Mouse (Mus musculus) macrophage (primary cell): ENCODE measurements around the gene Polr1c. TPM values are rescaled to one million over a fixed set of nuclear protein-coding genes. Genes with fewer than 3 reads are reported as not detected.

Experiments used
- H3K27ac ChIP-seq: fragments of 350-480 bp; formaldehyde crosslinking; 2 replicates; pipeline ENCODE4 v1.9.0; 2021
- H3K36me3 ChIP-seq: fragments of 350-480 bp; formaldehyde crosslinking; 2 replicates; pipeline ENCODE4 v1.9.0; 2021; ENCODE audit errors: inconsistent target
- H3K4me3 ChIP-seq: fragments of 350-480 bp; formaldehyde crosslinking; 2 replicates; pipeline ENCODE4 v1.9.0; 2021; ENCODE audit errors: inconsistent target
- H3K79me2 ChIP-seq: fragments of 350-480 bp; formaldehyde crosslinking; 2 replicates; pipeline ENCODE4 v1.9.0; 2021; ENCODE audit errors: inconsistent target
- WGBS: methylation state at CpG from one replicate; pipeline ENCODE4 v1.1.7; 2026; ENCODE audit warnings: inconsistent platforms; ENCODE audit not compliant: missing documents; 5-methylcytosine and 5-hydroxymethylcytosine counted together
- polyA plus RNA-seq: library from polyadenylated mRNA; stranded (reverse); fragments of 250-400 nt; gene quantifications from 3 replicates; pipeline ENCODE4 v1.2.4, GENCODE M21; 2018; ENCODE audit warnings: inconsistent platforms
- total RNA-seq, 78 experiments: library from RNA; depleted of rRNA; stranded (reverse); fragments of 250-400 nt; gene quantifications; 1 replicate in 9 of 78; 2 replicates in 24 of 78; 3 replicates in 43 of 78; 4 replicates in 2 of 78; pipeline ENCODE4 v1.2.4; 2018; ENCODE audit warnings: inconsistent platforms in 56 of 78

Gene Polr1c
- 10 to 100 TPM; 10.6 to 55.2 (median 25.8) TPM for total RNA-seq (2018; cell fraction: chromatin; rRNA removed)
- total RNA-seq (2018; cell fraction: cytosol; rRNA removed) = 10 to 100 TPM; 17.8 to 30.7 (median 24.4) TPM
- 10 to 100 TPM; 14.7 to 36.2 (median 21.2) TPM for total RNA-seq (2018; cell fraction: nucleus; rRNA removed)
- 17.2 to 29.5 TPM (median 28.2 TPM) in 3 replicates for polyA plus RNA-seq

GRCm38 (mm10) chr17:46247512-46248188 lies at the start of gene Polr1c, which contains the start of gene Yipf3:
Gene Polr1c, minus strand, starts transcription at chr17:46248054.
Gene Yipf3, plus strand, starts transcription at chr17:46248080.
- Histone ChIP-seq H3K79me2 (peaks cover 39% of the 10 kb centered on the region), H3K36me3 (peaks cover 61% of the 10 kb centered on the region), H3K4me3 (peak within 1 kb of the TSS; percentile 96), H3K27ac (peak within 1 kb of the TSS; percentile 46)
- WGBS = under 1% methylated on average over 53 of the region's 53 CpGs

GRCm38 (mm10) chr17:46297028-46297363 lies 49.1 kb upstream of the Polr1c start:
- no peaks in the 10 kb centered on the region for H3K36me3 ChIP-seq
- H3K79me2 ChIP-seq = no peaks in the 10 kb centered on the region
- H3K4me3 ChIP-seq = no peak overlapping the region
- no peak overlapping the region for H3K27ac ChIP-seq
- 11% methylated on average over 6 of the region's 6 CpGs for WGBS

DNA sequence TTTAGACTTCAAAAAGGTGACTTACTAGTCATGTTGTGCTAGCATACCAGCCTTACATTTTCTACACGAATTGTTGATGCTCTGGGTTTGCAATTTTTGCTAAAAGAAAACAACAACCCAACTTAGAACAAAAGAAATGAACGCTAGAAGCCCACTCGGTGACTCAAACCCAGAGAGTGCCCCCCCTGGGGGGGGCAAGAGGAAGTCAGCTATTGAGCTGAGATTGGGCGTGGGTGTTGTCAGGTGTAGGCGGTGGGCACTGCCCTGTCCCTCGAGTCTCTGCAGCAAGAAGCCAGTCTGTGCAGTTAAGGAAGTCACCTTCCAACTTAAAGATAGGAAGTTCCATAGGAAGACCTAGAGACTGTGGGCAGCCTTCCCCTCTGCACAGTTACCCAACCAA lies 48.7 kb upstream of the Polr1c start:
- no peaks in the 10 kb centered on the region for H3K36me3 ChIP-seq
- H3K27ac ChIP-seq = no peak overlapping the region
- WGBS = 7% methylated on average over 6 of the region's 6 CpGs
- no peaks in the 10 kb centered on the region for H3K79me2 ChIP-seq
- no peak overlapping the region for H3K4me3 ChIP-seq

DNA sequence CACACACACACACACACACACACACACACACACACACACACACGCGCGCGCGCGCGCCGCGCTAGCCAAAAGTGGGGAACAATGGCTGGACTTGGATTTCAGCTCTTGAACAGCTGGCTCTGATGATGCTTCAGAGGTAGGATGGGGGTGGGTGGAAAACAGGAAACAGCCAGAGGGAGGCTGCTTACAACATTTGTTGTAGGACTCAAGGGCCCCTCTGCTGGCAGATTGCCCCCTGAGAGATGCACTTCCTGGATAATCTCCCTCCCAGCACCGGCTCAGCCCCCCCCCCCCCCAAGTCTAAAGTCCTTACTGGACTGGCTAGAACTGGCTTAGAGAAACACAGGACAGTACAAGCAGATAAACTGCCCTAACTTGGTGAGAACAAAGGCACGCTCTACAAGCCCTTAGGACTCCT lies 39.8 kb upstream of the Polr1c start:
- peaks cover under 1% of the 10 kb centered on the region; the same call in 1 of the 2 replicates for H3K79me2 ChIP-seq
- WGBS = 75% methylated on average over 7 of the region's 11 CpGs
- no peak overlapping the region for H3K4me3 ChIP-seq
- H3K27ac ChIP-seq = no peak overlapping the region
- no peaks in the 10 kb centered on the region for H3K36me3 ChIP-seq

GRCm38 (mm10) chr17:46285407-46285806 lies 37.6 kb upstream of the Polr1c start:
- Histone ChIP-seq H3K27ac (no peak overlapping the region), H3K4me3 (no peak overlapping the region), H3K36me3 (no peaks in the 10 kb centered on the region; the same call in 1 of the 2 replicates), H3K79me2 (peaks cover 23% of the 10 kb centered on the region)
- 77% methylated on average over 6 of the region's 6 CpGs for WGBS

DNA sequence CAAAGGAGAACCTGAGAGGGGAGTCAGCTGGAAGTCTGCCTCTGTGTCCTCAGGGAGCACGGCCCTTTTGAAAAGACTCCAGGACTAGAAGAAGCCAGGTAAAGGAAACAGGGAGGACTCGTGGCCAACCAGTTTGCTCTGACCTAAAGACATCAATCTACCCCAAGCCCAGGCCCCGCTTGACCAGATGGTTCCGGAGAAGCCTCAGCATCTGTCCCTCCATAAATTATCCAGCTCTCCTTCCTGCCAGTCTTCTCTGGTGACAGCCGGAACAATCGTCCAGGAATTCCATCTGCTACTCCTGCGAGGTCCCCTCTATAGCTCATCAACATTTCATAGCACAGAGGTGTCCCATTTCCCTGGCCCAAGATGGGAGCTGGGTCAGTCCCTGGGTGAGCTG lies 36.8 kb upstream of the Polr1c start:
- 68% methylated on average over 6 of the region's 7 CpGs for WGBS
- H3K79me2 ChIP-seq = peaks cover 31% of the 10 kb centered on the region

GRCm38 (mm10) chr17:46283911-46284310 lies 36.1 kb upstream of the Polr1c start:
- no peak overlapping the region for H3K27ac ChIP-seq
- no peak overlapping the region for H3K4me3 ChIP-seq
- H3K79me2 ChIP-seq = peaks cover 38% of the 10 kb centered on the region
- peaks cover 4% of the 10 kb centered on the region; the same call in 1 of the 2 replicates for H3K36me3 ChIP-seq
- WGBS = 91% methylated on average over 8 of the region's 8 CpGs

More for the DNA sequence above, 36.8 kb upstream of the Polr1c start:
- Histone ChIP-seq H3K27ac (no peak overlapping the region), H3K36me3 (no peaks in the 10 kb centered on the region; the same call in 1 of the 2 replicates), H3K4me3 (no peak overlapping the region)

DNA sequence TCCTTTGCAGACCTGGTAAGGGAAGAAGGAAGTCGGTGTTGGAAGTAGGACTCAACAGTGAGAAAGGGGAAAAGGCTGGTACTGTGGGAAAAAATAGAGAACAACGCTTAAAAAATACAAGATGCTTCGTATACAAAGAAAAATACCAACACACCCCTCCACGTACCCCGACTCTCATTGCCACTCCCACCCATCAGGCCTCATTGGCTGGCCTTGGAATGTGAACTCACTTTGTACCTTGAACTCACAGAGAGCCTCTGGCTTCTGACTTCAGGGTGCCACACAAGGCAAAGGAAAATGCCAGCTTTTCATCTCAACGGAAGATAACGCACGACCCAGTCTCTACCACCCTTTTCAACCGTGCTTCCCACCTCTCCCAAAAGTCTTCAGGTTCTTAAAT lies 35.3 kb upstream of the Polr1c start:
- Histone ChIP-seq H3K27ac (no peak overlapping the region), H3K36me3 (peaks cover 9% of the 10 kb centered on the region; the same call in 1 of the 2 replicates), H3K79me2 (peaks cover 46% of the 10 kb centered on the region), H3K4me3 (no peak overlapping the region; the same call in 1 of the 2 replicates)
- 34% methylated on average over 9 of the region's 9 CpGs for WGBS

GRCm38 (mm10) chr17:46282483-46283123 lies 34.7 kb upstream of the Polr1c start, which contains the start of gene Tjap1:
Gene Tjap1, minus strand, starts transcription at chr17:46283026.
- peak within 1 kb of the TSS; percentile 91 for H3K4me3 ChIP-seq
- peaks cover 51% of the 10 kb centered on the region for H3K79me2 ChIP-seq
- peak within 1 kb of the TSS; percentile 38 for H3K27ac ChIP-seq
- H3K36me3 ChIP-seq = peaks cover 11% of the 10 kb centered on the region; the same call in 1 of the 2 replicates
- WGBS = 1% methylated on average over 35 of the region's 37 CpGs

DNA sequence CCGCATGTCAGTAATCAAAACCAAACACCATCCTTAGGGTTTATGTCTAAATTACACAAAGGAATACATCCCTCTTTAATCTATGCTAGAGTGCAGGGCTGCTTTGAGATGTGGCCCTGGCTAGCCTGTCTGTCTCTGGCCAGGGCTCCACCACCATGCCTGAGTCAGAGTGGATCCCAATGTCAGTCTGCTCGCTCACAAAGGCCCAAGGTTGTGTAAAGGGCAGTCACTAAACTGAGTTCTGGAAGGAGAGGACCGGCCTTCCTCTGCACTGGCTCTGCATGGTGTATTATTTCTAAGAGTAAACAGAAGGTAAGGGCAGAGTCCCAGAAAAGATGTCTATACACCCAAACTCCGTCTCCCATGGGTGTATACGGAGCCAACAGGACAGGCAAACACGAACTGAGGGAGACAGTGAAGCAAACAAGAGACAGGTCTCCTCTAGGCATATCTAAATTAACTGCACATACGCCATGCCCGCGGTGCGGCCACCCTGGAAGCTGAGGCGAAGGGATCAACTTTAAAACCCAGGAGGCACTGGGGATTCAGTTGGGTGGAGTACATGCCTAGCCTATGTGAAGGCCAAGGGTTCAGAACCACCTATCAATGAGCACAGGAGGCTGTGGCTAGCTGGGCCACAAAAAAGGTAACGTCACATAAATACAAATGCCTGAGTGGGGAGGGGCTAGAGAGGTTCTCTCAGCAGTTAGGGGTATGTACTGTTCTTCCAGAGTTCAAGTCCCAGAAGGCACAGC lies 30.3 kb upstream of the Polr1c start:
- H3K4me3 ChIP-seq = no peak overlapping the region
- 96% methylated on average over 12 of the region's 12 CpGs for WGBS
- peaks cover 16% of the 10 kb centered on the region; the same call in 1 of the 2 replicates for H3K36me3 ChIP-seq
- H3K79me2 ChIP-seq = peaks cover 95% of the 10 kb centered on the region
- H3K27ac ChIP-seq = no peak overlapping the region

- Histone ChIP-seq H3K79me2 (peaks cover 99% of the 10 kb centered on the region), H3K27ac (no peak overlapping the region), H3K4me3 (no peak overlapping the region), H3K36me3 (peaks cover 16% of the 10 kb centered on the region; the same call in 1 of the 2 replicates)
- WGBS = 93% methylated on average over 4 of the region's 4 CpGs
Observed at GRCm38 (mm10) chr17:46277586-46277985, 29.7 kb upstream of the Polr1c start.

- Histone ChIP-seq H3K36me3 (peaks cover 29% of the 10 kb centered on the region), H3K27ac (no peak overlapping the region), H3K79me2 (peaks cover 78% of the 10 kb centered on the region), H3K4me3 (no peak overlapping the region)
- 98% methylated on average over 10 of the region's 10 CpGs for WGBS
Observed at GRCm38 (mm10) chr17:46275506-46275905, 27.7 kb upstream of the Polr1c start.

DNA sequence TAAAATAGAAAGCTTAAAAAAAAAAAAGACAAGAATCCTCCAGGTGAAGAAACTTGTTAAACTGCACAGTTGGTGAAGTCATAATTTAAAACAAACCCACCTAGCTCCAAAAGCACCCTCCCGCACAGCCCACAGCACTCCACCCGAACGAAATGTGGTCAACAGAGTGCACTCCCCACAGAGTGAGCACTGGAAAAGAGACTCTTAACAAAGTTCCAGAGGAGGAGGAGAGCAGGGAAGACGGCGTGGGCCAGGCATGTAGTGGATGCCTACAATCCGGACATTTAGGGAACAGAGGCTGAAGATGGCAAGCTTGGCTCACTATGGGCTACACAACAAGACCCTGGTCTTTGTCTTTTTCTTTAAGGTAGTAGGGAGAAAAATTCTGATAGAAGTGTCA lies 27.2 kb upstream of the Polr1c start:
- WGBS = 98% methylated on average over 6 of the region's 6 CpGs
- Histone ChIP-seq H3K27ac (no peak overlapping the region), H3K36me3 (peaks cover 34% of the 10 kb centered on the region), H3K4me3 (no peak overlapping the region), H3K79me2 (peaks cover 74% of the 10 kb centered on the region)

DNA sequence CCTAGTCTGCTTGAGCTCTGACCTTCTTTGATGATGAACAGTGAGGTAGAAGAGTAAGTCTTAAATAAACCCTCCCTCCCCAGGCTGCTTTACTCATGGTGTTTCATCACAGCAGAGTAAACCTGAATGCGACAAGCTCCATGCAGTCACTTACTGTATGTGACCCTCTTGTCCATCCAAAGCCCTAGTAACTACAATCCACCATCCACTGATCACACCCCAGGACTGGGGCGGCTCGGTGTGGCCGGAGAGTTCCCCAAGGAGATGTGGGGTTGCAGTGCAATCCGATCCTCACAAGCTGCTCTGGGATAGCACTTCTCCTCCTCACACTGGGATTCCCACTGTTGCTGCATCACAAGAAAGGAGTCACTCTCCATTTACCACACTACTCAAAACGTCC lies 26.6 kb upstream of the Polr1c start:
- peaks cover 34% of the 10 kb centered on the region for H3K36me3 ChIP-seq
- H3K79me2 ChIP-seq = peaks cover 68% of the 10 kb centered on the region; the same call in 1 of the 2 replicates
- H3K4me3 ChIP-seq = no peak overlapping the region
- no peak overlapping the region for H3K27ac ChIP-seq
- WGBS = 91% methylated on average over 6 of the region's 6 CpGs
